Mouse (Mus musculus) hindbrain, postnatal 0 days (tissue): Measurements from ENCODE around the gene Six2. TPM values are rescaled to one million over a fixed set of nuclear protein-coding genes. Genes with fewer than 3 reads are reported as not detected.
A peak's percentile ranks its signal among the peaks of the same experiment; 100 is the strongest.

Experiments used
- ATAC-seq: fragments of 200-750 bp; cut with Nextera tagmentation; 2 replicates; pipeline ENCODE4 v1.8.0; 2017; ENCODE audit warnings: mild to moderate bottlenecking, moderate TSS enrichment, moderate library complexity
- DNase-seq: peaks from one replicate; pipeline ENCODE4 v3.0.0-alpha.2; 2015; ENCODE audit warnings: low spot score
- H3K27ac ChIP-seq: fragments of 300-500 bp; sonication (generic); 2 replicates; pipeline ENCODE4 v1.5.1; 2014; ENCODE audit warnings: mild to moderate bottlenecking
- H3K27me3 ChIP-seq: fragments of 300-500 bp; sonication (generic); 2 replicates; pipeline ENCODE4 v1.6.1; 2014; ENCODE audit warnings: low read length, mixed read lengths; ENCODE audit not compliant: insufficient read depth
- H3K36me3 ChIP-seq: fragments of 300-500 bp; sonication (generic); 2 replicates; pipeline ENCODE4 v1.6.1; 2014; ENCODE audit warnings: low read length, mixed read lengths; ENCODE audit not compliant: insufficient read depth
- H3K4me1 ChIP-seq: fragments of 300-500 bp; sonication (generic); 2 replicates; pipeline ENCODE4 v1.6.1; 2014; ENCODE audit warnings: antibody characterized with exemption, low read length, mixed read lengths; ENCODE audit not compliant: insufficient read depth
- H3K4me2 ChIP-seq: fragments of 300-500 bp; sonication (generic); 2 replicates; pipeline ENCODE4 v1.6.1; 2014; ENCODE audit warnings: low read depth, mild to moderate bottlenecking, low read length, moderate library complexity, mixed read lengths
- H3K4me3 ChIP-seq: fragments of 300-500 bp; sonication (generic); 2 replicates; pipeline ENCODE4 v1.5.1; 2014; ENCODE audit warnings: low read length
- H3K9ac ChIP-seq: fragments of 300-500 bp; sonication (generic); replicated peaks from 2 replicates; pipeline ENCODE4 v1.6.1; 2014; ENCODE audit warnings: mild to moderate bottlenecking, low read length, moderate library complexity, mixed read lengths
- H3K9me3 ChIP-seq: fragments of 300-500 bp; sonication (generic); 2 replicates; pipeline ENCODE4 v1.6.1; 2016; ENCODE audit warnings: low read length, mixed read lengths
- CTCF ChIP-seq: IDR thresholded peaks from 2 replicates; pipeline ENCODE4 v1.5.1; 2016; ENCODE audit warnings: antibody characterized with exemption, control low read depth, low read depth
- WGBS: fragments of 180-500 bp; shearing (Covaris S2); extraction: QIAGEN DNeasy Blood & Tissue Kit; methylation state at CpG from one replicate; pipeline ENCODE4 v1.1.7; 2014; 5-methylcytosine and 5-hydroxymethylcytosine counted together
- polyA plus RNA-seq: library from polyadenylated mRNA; unstranded; fragments of >200 nt; fragmentation: Nextera tagmentation; extraction: Ambion mirVana; gene quantifications from 2 replicates; pipeline ENCODE4 v1.2.1, GENCODE M21; 2015
- total RNA-seq: library from RNA; depleted of rRNA; stranded (reverse); fragments of >200 nt; gene quantifications from 2 replicates; pipeline ENCODE4 v1.2.3, GENCODE M21; 2014

Six2 gene
- total and polyA plus RNA-seq, 2 experiments from 2014 or later: 0.42 to 0.51 TPM

DNA sequence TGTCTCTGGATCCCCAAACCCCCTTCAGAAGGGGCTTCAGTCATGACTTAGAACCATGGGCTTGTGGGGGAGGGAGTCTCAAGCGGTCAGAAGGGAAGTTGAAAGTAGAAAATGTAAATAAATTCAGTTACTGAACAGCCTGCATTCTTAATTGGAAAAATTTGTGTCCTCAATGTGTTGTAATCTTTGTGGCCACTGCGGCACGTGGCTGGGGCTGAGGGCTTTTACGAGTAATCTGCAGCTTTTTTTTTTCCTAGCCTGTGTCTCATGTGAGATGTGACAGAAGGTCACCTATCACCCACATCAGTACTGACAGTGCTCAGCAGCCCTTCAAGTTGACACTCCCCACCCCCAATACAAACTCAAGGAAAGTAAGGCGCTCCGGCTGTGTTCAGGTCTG is 10.6 kb upstream of the Six2 start:
- WGBS: 91% methylated on average over 6 of the region's 6 CpGs
- Histone ChIP-seq H3K27ac (no peak overlapping the region), H3K27me3 (peaks cover 14% of the 10 kb centered on the region), H3K4me1 (no peaks in the 10 kb centered on the region), H3K9ac (no peak overlapping the region), H3K9me3 (no peaks in the 10 kb centered on the region), H3K4me3 (no peak overlapping the region), H3K4me2 (no peak overlapping the region), H3K36me3 (no peaks in the 10 kb centered on the region)
- no peak for TF ChIP-seq CTCF
- DNase-seq (no peak), ATAC-seq (no peak)

DNA sequence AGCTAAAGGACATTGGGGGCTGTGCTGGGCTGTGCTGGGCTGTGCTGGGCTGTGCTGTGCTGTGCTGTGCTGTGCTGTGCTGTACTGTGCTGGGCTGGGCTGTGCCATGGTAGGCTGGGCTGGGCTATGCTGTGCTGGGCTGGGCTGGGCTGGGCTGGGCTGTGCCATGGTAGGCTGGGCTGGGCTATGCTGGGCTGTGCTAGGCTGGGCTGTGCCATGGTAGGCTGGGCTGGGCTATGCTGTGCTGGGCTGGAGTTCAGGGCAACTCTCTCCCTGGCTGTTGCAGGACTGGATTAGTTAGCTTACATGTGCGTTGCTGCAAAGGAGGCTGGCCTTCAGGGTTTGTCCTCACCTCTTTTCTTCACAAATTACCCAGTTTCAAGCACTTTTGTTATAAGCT is 9.9 kb upstream of the Six2 start:
- Histone ChIP-seq H3K27ac (no peak overlapping the region), H3K36me3 (no peaks in the 10 kb centered on the region), H3K4me1 (no peaks in the 10 kb centered on the region), H3K27me3 (peaks cover 20% of the 10 kb centered on the region), H3K9me3 (no peaks in the 10 kb centered on the region), H3K4me2 (no peak overlapping the region), H3K9ac (no peak overlapping the region), H3K4me3 (no peak overlapping the region)
- ATAC-seq (no peak), DNase-seq (no peak)
- TF ChIP-seq CTCF: no peak
- 89% methylated on average over 1 of the region's 1 CpGs for WGBS

DNA sequence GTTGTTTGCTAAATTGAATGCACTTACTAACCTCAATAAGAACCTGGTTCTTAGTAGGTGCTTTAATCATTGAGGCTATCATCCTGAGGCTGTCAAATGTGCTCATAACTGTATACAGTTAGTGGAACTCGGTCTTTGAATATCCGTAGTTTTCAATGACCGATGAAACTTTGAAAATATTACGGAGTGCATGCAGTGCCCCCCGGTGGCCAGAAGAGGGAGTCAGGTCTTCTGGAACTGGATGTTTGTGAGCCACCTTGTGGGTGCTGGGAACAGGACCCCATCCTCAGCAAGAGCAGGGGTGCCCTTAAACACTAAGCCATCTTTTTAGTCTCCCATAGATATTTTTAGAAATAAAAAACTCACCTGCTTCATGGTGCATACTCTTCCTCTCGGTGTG is 6.4 kb upstream of the Six2 start:
- no peak for DNase-seq
- TF ChIP-seq CTCF: peak; percentile 46
- no peak overlapping the region for H3K27ac ChIP-seq
- no peaks in the 10 kb centered on the region for H3K4me1 ChIP-seq
- no peak overlapping the region for H3K4me2 ChIP-seq
- H3K9me3 ChIP-seq: no peaks in the 10 kb centered on the region
- H3K27me3 ChIP-seq: peaks cover 47% of the 10 kb centered on the region
- no peaks in the 10 kb centered on the region for H3K36me3 ChIP-seq
- no peak overlapping the region for H3K9ac ChIP-seq
- no peak overlapping the region for H3K4me3 ChIP-seq
- ATAC-seq: no peak
- WGBS: 78% methylated on average over 6 of the region's 6 CpGs

DNA sequence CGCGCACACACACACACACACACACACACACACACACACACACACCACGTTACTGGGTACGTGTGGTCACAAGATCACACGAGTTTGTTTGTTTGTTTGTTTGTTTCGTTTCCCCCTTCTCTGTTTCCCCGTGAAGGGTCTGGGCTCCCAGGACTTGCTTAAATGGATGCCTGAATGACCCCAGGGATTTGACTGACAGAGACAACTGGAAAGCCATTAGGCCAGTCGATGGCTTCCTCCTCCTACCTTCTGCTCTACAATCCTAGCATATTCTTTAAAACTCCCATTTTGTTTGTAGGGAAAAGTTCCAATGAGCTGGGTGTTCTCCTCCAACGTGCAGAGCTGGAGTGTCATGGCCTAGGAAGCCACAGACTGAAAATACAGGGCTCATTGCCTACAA is 5.0 kb upstream of the Six2 start:
- no peak for TF ChIP-seq CTCF
- no peak overlapping the region for H3K9ac ChIP-seq
- DNase-seq: no peak
- H3K9me3 ChIP-seq: no peaks in the 10 kb centered on the region
- no peaks in the 10 kb centered on the region for H3K36me3 ChIP-seq
- peaks cover 61% of the 10 kb centered on the region for H3K27me3 ChIP-seq
- no peak for ATAC-seq
- H3K4me2 ChIP-seq: no peak overlapping the region
- no peak overlapping the region for H3K4me3 ChIP-seq
- no peak overlapping the region for H3K27ac ChIP-seq
- 8% methylated on average over 9 of the region's 9 CpGs for WGBS
- no peaks in the 10 kb centered on the region for H3K4me1 ChIP-seq

DNA sequence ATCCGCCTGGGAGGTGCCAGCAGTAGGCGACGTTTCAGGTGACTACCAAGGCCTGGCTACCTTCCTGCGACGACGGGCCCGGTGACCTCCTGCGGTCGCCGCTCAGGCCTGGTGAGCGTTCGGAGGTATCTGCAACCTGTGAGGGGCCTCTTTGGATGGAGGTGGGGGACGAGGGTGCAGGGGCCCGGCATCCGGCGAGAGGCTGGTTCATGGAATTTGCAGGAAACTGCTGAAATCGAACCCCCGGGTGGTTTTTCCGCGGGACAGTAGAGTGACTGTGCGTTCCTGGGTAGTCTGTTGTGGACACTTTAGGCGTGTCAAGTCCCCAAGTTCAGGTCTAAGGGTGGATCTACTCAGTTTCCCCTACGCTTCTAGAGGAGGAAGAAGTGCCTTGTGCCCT is 4.5 kb upstream of the Six2 start:
- TF ChIP-seq CTCF: no peak
- peaks cover 66% of the 10 kb centered on the region for H3K27me3 ChIP-seq
- no peak overlapping the region for H3K9ac ChIP-seq
- H3K9me3 ChIP-seq: no peaks in the 10 kb centered on the region
- no peak overlapping the region for H3K27ac ChIP-seq
- H3K36me3 ChIP-seq: no peaks in the 10 kb centered on the region
- H3K4me3 ChIP-seq: no peak overlapping the region
- ATAC-seq (no peak), DNase-seq (no peak)
- no peak overlapping the region for H3K4me2 ChIP-seq
- H3K4me1 ChIP-seq: no peaks in the 10 kb centered on the region
- WGBS: 2% methylated on average over 23 of the region's 23 CpGs

DNA sequence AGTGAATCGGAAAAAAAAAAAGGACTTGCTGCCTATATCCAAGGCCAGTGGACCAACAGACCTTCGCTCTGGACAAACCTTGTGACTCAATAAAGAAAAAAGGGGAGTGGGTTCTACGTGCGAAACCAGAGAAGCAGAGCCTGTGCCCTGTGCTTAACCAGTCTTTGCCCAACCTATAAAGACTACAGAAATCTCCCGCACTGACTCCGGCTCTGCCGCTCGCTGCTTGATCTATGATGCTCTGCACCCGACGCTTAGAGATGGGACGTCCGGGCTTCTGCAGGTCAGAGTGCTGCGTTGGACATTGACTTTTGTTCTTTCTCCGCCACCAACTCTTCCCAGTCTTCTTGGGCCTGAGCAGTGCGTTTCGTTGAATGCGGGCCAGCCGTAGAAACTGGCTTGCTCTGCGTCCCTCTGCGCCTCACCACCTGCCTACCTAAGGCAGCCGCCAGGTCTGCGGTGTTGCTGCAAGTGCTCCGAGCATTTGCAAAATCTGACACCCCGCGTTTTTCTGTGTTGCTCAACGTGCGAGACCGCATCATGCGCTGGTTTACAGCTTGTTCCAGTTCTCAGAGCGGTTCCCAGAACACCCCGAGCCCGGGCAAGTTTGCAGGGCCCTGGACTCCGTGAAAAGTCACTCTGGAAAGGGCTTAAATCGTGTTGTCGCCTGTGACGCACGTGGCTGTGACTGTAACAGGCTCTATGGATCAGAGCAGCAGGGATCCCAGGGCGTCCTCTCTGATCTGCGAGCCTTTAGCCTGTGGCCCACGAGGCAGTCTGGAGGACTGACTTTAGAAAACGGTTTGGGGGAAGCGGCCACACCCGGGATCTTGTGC is 3.8 kb upstream of the Six2 start:
- Histone ChIP-seq H3K4me1 (no peaks in the 10 kb centered on the region), H3K27ac (no peak overlapping the region), H3K4me2 (no peak overlapping the region), H3K4me3 (no peak overlapping the region), H3K9ac (no peak overlapping the region), H3K27me3 (peaks cover 72% of the 10 kb centered on the region), H3K36me3 (no peaks in the 10 kb centered on the region), H3K9me3 (no peaks in the 10 kb centered on the region)
- TF ChIP-seq CTCF: no peak
- DNase-seq (no peak), ATAC-seq (no peak)
- WGBS: 2% methylated on average over 43 of the region's 43 CpGs

DNA sequence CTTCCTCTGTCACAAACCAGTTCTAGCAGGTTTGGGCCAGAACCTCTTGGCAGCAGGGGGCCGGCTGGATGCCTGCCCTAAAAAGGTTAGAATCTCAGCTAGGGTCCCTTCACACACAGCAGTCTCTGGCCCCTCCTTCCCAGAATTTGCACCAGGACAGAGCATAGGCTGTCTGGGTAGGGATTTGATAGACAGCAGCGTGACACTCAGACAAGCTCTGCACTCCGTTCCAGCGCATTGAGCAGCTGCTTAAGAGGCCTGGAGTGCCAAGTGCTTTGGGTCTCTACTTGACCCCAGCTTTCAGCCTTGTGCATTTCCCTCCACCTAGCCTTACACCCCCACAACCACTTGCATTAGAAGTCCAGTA is 2.9 kb upstream of the Six2 start:
- Histone ChIP-seq H3K27me3 (peaks cover 82% of the 10 kb centered on the region), H3K36me3 (no peaks in the 10 kb centered on the region), H3K4me3 (no peak overlapping the region), H3K27ac (no peak overlapping the region), H3K4me2 (no peak overlapping the region), H3K4me1 (no peaks in the 10 kb centered on the region), H3K9me3 (no peaks in the 10 kb centered on the region), H3K9ac (no peak overlapping the region)
- WGBS: 5% methylated on average over 4 of the region's 4 CpGs
- DNase-seq: no peak
- TF ChIP-seq CTCF: no peak
- no peak for ATAC-seq
